Mouse (Mus musculus) left cerebral cortex, postnatal 10 days (tissue): ENCODE results near the gene Limd1. TPM values are rescaled to one million over a fixed set of nuclear protein-coding genes. Genes with fewer than 3 reads are reported as not detected.
"Not testable (repeated sequence)": the region's sequence is repeated elsewhere in the genome, so short reads cannot be mapped to it uniquely, and the experiment has no call there.

ENCODE experiments used
- DNase-seq, 2 experiments: peaks; one replicate each; pipeline ENCODE4 v3.0.0; 2021 to 2022; ENCODE audit warnings: low spot score in 2 of 2, mixed read lengths in 1 of 2; ENCODE audit errors: extremely low spot score in 1 of 2
- intact Hi-C: fragments of 180-260 bp; cut with DNase I; formaldehyde crosslinking; loops from one replicate; pipeline ENCODE4 v1.15.1; 2025
- total RNA-seq, 2 experiments: library from RNA; stranded (reverse); gene quantifications; 2 replicates each; pipeline ENCODE4 v1.2.3; 2021

The Limd1 gene
- total RNA-seq, result 10 to 100 TPM in 1 of 2 experiments, 1 to 10 TPM in 1; 9.9 to 10.1 TPM

GRCm38 (mm10) chr9:123478586-123479195 lies at the start of gene Limd1:
Gene Limd1 (plus strand): TSS chr9:123478706.
- intact Hi-C loops, result no loop called here
- DNase-seq, result peak in 1 of 2 experiments; percentile 78

GRCm38 (mm10) chr9:123429863-123430262 lies 48.6 kb upstream of the Limd1 start:
- no peak for DNase-seq
- intact Hi-C loops, result no loop called here

- no peak for DNase-seq
- intact Hi-C loops, result no loop called here
Measured at GRCm38 (mm10) chr9:123430973-123431372, 47.5 kb upstream of the Limd1 start.

- peak in 1 of 2 experiments; percentile 45 for DNase-seq
- intact Hi-C loops, result loop anchor here (2.0 kb wide), 1 partner anchor 177 kb away; the partner anchor contains the start of gene Tmem158
Measured at GRCm38 (mm10) chr9:123438223-123438622, 40.3 kb upstream of the Limd1 start.

GRCm38 (mm10) chr9:123440230-123441058 lies 38.1 kb upstream of the Limd1 start:
- no peak for DNase-seq

DNA sequence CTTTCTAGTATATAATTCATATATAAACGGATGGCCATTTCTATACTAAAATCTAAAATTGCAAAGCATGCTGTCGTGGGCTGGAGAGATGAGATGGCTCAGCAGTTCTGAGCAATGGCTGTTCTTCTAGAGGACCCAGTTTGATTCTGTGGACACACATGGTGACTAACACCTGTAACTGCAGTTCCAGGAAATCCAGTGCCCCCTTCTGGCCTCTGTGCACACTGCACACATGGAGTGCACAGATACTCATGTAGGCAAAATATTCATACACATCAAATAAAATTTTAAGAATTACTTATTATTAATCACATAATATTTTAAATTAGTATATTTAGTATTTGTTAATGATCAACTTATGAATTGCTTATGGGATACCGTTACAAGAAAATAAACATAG lies 31.4 kb upstream of the Limd1 start:
- peak in 1 of 2 experiments; percentile 46 for DNase-seq

More at GRCm38 (mm10) chr9:123440230-123441058, 38.1 kb upstream of the Limd1 start:
- intact Hi-C loops, result loop anchor here (5.0 kb wide), 1 partner anchor 283 kb away; no protein-coding TSS in a partner anchor

DNA sequence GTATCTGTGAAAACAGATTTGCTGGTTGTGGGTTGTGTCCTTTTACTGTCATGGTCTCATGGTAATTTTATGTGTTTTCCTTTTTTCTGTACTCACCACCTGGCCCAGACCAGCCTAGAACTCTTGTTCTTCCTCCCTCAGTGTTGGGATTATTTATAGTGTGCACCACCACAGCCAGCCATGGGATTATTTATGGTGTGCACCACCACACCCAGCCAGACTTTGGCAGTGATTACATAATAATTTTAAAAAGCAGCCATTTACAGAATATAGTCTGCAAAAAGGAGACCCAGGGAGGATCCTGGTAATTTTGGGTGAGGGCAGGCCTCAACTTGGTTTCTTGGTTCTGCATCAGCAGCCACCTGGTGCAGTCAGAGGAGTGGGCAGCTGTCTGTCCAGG lies 29.9 kb upstream of the Limd1 start:
- intact Hi-C loops, result no loop called here
- DNase-seq, result no peak

More for the DNA sequence above, 31.4 kb upstream of the Limd1 start:
- intact Hi-C loops, result not testable (repeated sequence)

GRCm38 (mm10) chr9:123450174-123450573 lies 28.3 kb upstream of the Limd1 start:
- intact Hi-C loops, result loop anchor here (5.0 kb wide), 1 partner anchor 72 kb away; no protein-coding TSS in a partner anchor
- DNase-seq, result peak; percentile 45 to 52

- intact Hi-C loops, result loop anchor here (5.0 kb wide), 1 partner anchor 71 kb away; no protein-coding TSS in a partner anchor
- no peak for DNase-seq
Measured at GRCm38 (mm10) chr9:123451772-123452171, 26.7 kb upstream of the Limd1 start.

DNA sequence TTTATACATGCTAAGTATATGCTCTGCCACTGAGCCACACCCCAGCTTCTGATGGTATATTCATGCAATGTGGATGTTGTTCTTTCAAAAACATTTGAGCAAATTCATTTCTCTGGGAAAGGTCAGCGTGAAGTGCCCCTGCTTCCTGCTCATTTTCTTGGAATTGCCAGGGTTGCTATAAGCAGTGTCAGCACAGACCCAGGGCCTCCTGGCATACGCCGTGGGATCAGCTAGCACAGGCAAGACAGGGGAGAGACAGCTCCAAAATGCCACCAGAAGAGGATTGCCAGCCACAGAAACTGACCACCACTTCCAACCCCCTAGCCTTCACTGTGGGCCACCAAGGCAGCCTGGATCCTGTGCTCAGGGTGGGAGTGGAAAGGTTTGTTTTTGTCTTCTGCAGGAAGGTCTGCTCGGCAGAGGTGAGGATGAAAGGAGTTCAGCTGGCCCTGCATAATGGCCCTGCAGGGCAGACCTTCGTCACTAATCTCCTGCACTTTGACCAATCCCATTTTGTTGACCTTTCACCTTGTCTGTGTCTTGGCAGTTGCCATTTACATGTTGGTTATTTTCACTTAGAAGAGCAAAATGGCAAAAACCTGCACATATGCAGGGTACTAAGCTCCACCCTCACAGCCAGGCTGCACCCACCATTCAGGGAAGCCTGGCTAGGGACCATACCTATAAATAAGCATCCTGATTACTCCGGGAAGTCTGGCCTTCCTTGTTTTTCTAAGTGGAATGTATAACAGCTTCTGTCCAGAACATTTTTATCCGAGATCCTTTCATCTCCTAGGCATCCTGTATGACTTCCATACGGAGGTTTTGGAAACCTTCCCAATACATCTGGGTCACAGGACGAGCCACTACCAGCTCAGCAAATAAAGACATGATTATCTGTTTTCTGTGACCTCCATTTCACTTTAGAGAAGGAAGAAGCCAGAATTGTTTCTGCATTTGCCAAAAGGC lies 21.6 kb upstream of the Limd1 start:
- intact Hi-C loops, result loop anchor here (5.0 kb wide), 1 partner anchor 45 kb away; no protein-coding TSS in a partner anchor

DNA sequence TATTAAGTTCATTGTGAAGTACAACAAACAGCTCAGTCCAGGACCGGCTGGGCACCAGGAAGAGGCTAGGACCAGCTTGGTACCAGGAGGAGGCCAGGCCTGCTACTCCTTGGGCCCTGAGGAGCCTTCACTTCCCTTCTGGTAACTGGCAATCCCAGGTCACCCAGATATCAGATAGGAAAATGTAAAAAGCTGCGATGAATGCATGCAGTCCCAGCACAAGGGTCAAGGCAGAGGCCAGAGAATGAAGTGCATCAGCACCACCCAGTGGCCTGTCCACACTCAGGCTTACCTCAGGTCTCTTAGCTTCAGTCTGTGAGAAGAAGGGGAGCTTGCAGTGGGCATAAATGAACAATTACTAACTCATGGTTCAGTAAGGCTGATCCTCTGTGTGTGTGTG lies 20.9 kb upstream of the Limd1 start:
- no peak for DNase-seq
- intact Hi-C loops, result loop anchor here (5.0 kb wide), 1 partner anchor 45 kb away; no protein-coding TSS in a partner anchor

More for the DNA sequence above, 21.6 kb upstream of the Limd1 start:
- DNase-seq, result no peak

GRCm38 (mm10) chr9:123467141-123467620 lies 11.3 kb upstream of the Limd1 start:
- intact Hi-C loops, result no loop called here

GRCm38 (mm10) chr9:123468406-123469085 lies 10.0 kb upstream of the Limd1 start:
- no peak for DNase-seq

More at GRCm38 (mm10) chr9:123467141-123467620, 11.3 kb upstream of the Limd1 start:
- DNase-seq, result peak in 1 of 2 experiments; percentile 53

DNA sequence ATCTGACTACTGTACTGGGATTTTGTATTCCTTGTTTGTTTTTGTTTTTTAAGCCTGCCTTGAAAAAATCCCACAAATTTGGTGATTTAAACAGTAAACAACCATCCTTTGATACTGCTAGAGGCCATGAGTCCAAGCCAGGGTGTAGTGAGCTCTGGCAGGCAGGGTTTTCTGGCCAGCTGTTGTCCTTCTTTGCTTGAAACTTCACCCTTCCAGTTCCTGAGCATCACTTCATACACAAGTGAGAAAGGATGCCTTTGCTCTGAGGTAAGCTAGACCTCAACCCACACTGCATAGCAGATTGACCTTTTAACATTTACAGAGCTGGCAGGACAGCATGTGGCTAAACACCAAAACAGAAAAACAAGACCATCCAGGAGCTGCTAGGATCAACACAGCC lies 9.4 kb upstream of the Limd1 start:
- no peak for DNase-seq
- intact Hi-C loops, result no loop called here

More at GRCm38 (mm10) chr9:123468406-123469085, 10.0 kb upstream of the Limd1 start:
- intact Hi-C loops, result no loop called here

DNA sequence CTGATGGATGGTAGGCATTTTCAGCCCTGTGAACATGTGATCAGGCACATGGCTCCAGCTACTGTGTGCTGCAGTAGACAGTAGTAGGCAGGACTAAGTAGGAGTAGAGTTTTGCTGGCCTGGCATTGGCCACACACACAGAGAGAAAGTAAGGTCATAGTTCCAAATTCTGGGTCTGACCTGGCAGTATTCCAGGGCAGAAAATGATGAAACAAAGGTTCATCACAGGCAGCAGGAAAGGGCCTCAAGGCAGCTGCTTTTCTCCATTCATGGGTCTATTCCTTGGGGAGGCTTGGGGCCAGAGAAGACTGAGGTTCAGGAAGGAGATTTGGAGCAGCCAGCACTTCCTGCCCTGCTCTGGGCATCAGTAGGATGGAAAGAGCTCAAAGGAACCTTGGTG lies 5.1 kb upstream of the Limd1 start:
- no peak for DNase-seq
- intact Hi-C loops, result no loop called here

DNA sequence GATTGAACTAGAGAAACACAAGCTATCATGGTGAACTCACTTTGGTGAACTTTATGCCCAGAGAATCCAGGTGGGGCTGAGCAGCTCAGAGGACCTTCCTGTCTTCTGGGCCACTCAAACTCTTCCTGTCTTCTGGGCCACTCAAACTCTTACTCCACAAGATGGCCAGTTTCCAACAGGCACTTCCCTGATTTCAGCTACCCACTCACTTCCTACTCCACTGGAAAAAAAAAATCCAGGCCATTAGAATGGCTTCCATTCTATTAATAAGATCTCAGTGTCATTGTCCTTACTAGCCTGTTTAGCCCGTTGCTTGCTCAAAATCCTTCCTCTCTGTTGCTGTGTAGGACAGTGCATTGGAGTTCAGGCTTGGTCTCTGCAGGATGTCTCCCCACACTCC lies 2.9 kb upstream of the Limd1 start:
- intact Hi-C loops, result no loop called here
- no peak for DNase-seq

GRCm38 (mm10) chr9:123478031-123478585 lies 398 bp upstream of the Limd1 start:
- intact Hi-C loops, result no loop called here
- peak in 1 of 2 experiments; percentile 61 for DNase-seq
